Mouse (Mus musculus) CH12.LX (cell line): ENCODE results near the gene Trim44.

Experiments
- CTCF ChIP-seq, 2 experiments: IDR thresholded peaks in 1 of 2; conservative IDR thresholded peaks in 1 of 2; 2 replicates each; pipeline ENCODE4 v1.5.1; 2011 to 2012; ENCODE audit warnings: low read depth in 2 of 2, low read length in 2 of 2, improper control_type of control experiment in 1 of 2, inconsistent platforms in 1 of 2, mild to moderate bottlenecking in 1 of 2, moderate library complexity in 1 of 2
- E2F4 ChIP-seq: IDR thresholded peaks from 2 replicates; pipeline ENCODE4 v1.6.1; 2011; ENCODE audit warnings: low read depth, low read length, improper control_type of control experiment; ENCODE audit not compliant: insufficient replicate concordance
- ELF1 ChIP-seq: IDR thresholded peaks from 2 replicates; pipeline ENCODE4 v1.6.1; 2014; ENCODE audit warnings: low read depth, mild to moderate bottlenecking, inconsistent platforms, low read length, improper control_type of control experiment
- EP300 ChIP-seq: IDR thresholded peaks from 2 replicates; pipeline ENCODE4 v1.6.1; 2011; ENCODE audit warnings: low read length, improper control_type of control experiment
- GABPA ChIP-seq: IDR thresholded peaks from 2 replicates; pipeline ENCODE4 v1.6.1; 2012; ENCODE audit warnings: low read depth, low read length, improper control_type of control experiment, inconsistent platforms; ENCODE audit not compliant: insufficient replicate concordance
- HCFC1 ChIP-seq: IDR thresholded peaks from 2 replicates; pipeline ENCODE4 v1.6.1; 2012; ENCODE audit warnings: low read depth, mild to moderate bottlenecking, inconsistent platforms, low read length, improper control_type of control experiment
- MAFK ChIP-seq: IDR thresholded peaks from 2 replicates; pipeline ENCODE4 v1.6.1; 2011; ENCODE audit warnings: low read length, improper control_type of control experiment; ENCODE audit not compliant: insufficient replicate concordance
- MAX ChIP-seq: IDR thresholded peaks from 2 replicates; pipeline ENCODE4 v1.6.1; 2011; ENCODE audit warnings: low read length, improper control_type of control experiment
- PAX5 ChIP-seq: IDR thresholded peaks from 2 replicates; pipeline ENCODE4 v1.6.1; 2012; ENCODE audit warnings: low read length, inconsistent platforms, mixed read lengths
- POLR2A ChIP-seq: IDR thresholded peaks from 2 replicates; pipeline ENCODE4 v1.6.1; 2011; ENCODE audit warnings: low read depth, mild to moderate bottlenecking, improper control_type of control experiment, low read length
- USF1 ChIP-seq: IDR thresholded peaks from 2 replicates; pipeline ENCODE4 v1.6.1; 2014; ENCODE audit warnings: low read depth, mild to moderate bottlenecking, inconsistent platforms, low read length, improper control_type of control experiment

- TF ChIP-seq PAX5 (no peak), CTCF (conservative IDR thresholded peaks at IDR 0.05 in 1 of 2, IDR thresholded peaks at IDR 0.05 in 1 of 2; ENCODE audit: low read depth in 2 of 2, low read length in 2 of 2) (no peak), EP300 (no peak), MAX (no peak), GABPA (no peak), POLR2A (no peak), HCFC1 (no peak), MAFK (no peak), USF1 (no peak), ELF1 (no peak), E2F4 (no peak)
These were observed 70.8 kb downstream of the Trim44 start for GRCm38 (mm10) chr2:102336816-102337215.
